Mouse (Mus musculus): ENCODE results near the gene Wdr18. TPM values are rescaled to one million over a fixed set of nuclear protein-coding genes. Genes with fewer than 3 reads are reported as not detected.

The Wdr18 gene
- polyA plus RNA-seq (2017; shearing (Covaris generic)): 10 to 100 TPM; 65.1 to 77.5 TPM

GRCm38 (mm10) chr10:79959847-79960601 lies at the start of gene Wdr18:
TSS of gene Wdr18 (plus strand) at chr10:79960152.
- peak; percentile 94 for ATAC-seq

GRCm38 (mm10) chr10:79910556-79910955 lies 49.4 kb upstream of the Wdr18 start, which contains the start of gene Gm26602:
TSS of gene Gm26602 (plus strand) at chr10:79910856.
- no peak for ATAC-seq

GRCm38 (mm10) chr10:79912412-79912811 lies 47.5 kb upstream of the Wdr18 start:
- no peak for ATAC-seq

- ATAC-seq: no peak
Observed at GRCm38 (mm10) chr10:79914131-79914947, 45.6 kb upstream of the Wdr18 start.

GRCm38 (mm10) chr10:79914948-79915596 lies 44.9 kb upstream of the Wdr18 start:
- ATAC-seq: no peak

- ATAC-seq: no peak
Observed at GRCm38 (mm10) chr10:79916081-79916480, 43.9 kb upstream of the Wdr18 start.

GRCm38 (mm10) chr10:79916808-79917531 lies 43.0 kb upstream of the Wdr18 start, which contains the start of gene Kiss1r:
TSS of gene Kiss1r (plus strand) at chr10:79916971.
- peak; percentile 94 for ATAC-seq

- ATAC-seq: no peak
Observed at GRCm38 (mm10) chr10:79917532-79918100, 42.3 kb upstream of the Wdr18 start.

GRCm38 (mm10) chr10:79918231-79919078 lies 41.5 kb upstream of the Wdr18 start:
- ATAC-seq: no peak

- no peak for ATAC-seq
Observed at GRCm38 (mm10) chr10:79919251-79919849, 40.6 kb upstream of the Wdr18 start.

- no peak for ATAC-seq
Observed at GRCm38 (mm10) chr10:79920056-79920890, 39.7 kb upstream of the Wdr18 start.

- no peak for ATAC-seq
Observed at GRCm38 (mm10) chr10:79920958-79921535, 38.9 kb upstream of the Wdr18 start, which contains the start of gene R3hdm4. TSS of gene R3hdm4 (minus strand) at chr10:79921208.

- no peak for ATAC-seq
Observed at GRCm38 (mm10) chr10:79921572-79921971, 38.4 kb upstream of the Wdr18 start.

- ATAC-seq: peak; percentile 44
Observed at GRCm38 (mm10) chr10:79924998-79925784, 34.8 kb upstream of the Wdr18 start.

- ATAC-seq: peak; percentile 8
Observed at GRCm38 (mm10) chr10:79925785-79926490, 34.0 kb upstream of the Wdr18 start.

- peak; percentile 73 for ATAC-seq
Observed at GRCm38 (mm10) chr10:79926491-79927323, 33.2 kb upstream of the Wdr18 start, which contains the start of gene Arid3a. TSS of gene Arid3a (plus strand) at chr10:79927043.
